8 mouse cellular contexts compared by ENCODE assay signal in genomic region chr17:31658468-31659185, GRCm38 (mm10). TPM values are rescaled to one million over a fixed set of nuclear protein-coding genes. Genes with fewer than 3 reads are reported as not detected.
DNase-seq lines count a peak whose midpoint lies in the region; ATAC-seq lines count a peak whose summit lies in the region.

U2af1 (minus strand) TSS chr17:31658892.

- peak; percentile 97 for DNase-seq in WW6 (ENCODE audit: low read depth, low spot score)
- peak; percentile 98 for DNase-seq in cerebellum, postnatal 4 days (ENCODE audit: low spot score in 2 of 2)
- DNase-seq in gastrocnemius, adult 18-20 months (ENCODE audit: low spot score): peak; percentile 98
- peak; percentile 99 for DNase-seq in left cerebral cortex, adult 18-20 months (ENCODE audit: low spot score in 2 of 2)
- peak; percentile 99 for DNase-seq in right cerebral cortex, adult 18-20 months
- peak; percentile 94 for DNase-seq in urinary bladder, postnatal 10 days (ENCODE audit: low spot score)

- H3K4me1 ChIP-seq in hindbrain, embryonic 16.5 days (ENCODE audit: control insufficient read depth, insufficient read depth, low read depth, low read length): peaks cover 8% of the 10 kb centered on the region

- peak within 1 kb of the TSS; percentile 93 for H3K9ac ChIP-seq in hindbrain, embryonic 16.5 days (ENCODE audit: low read depth, low read length)

- ATAC-seq in hindbrain, embryonic 16.5 days: peak; percentile 99

- H3K36me3 ChIP-seq in hindbrain, embryonic 16.5 days (ENCODE audit: control insufficient read depth, insufficient read depth, low read length): peaks cover 4% of the 10 kb centered on the region; the same call in 1 of the 2 replicates
- H3K36me3 ChIP-seq in macrophage (ENCODE audit: inconsistent target): peaks cover 14% of the 10 kb centered on the region

- H3K27ac ChIP-seq in hindbrain, embryonic 16.5 days (ENCODE audit: low read depth, low read length): peak within 1 kb of the TSS; percentile 93
- peak within 1 kb of the TSS; percentile 64 for H3K27ac ChIP-seq in macrophage

- H3K4me2 ChIP-seq in hindbrain, embryonic 16.5 days (ENCODE audit: low read length): peak within 1 kb of the TSS; percentile 96

- peaks cover 46% of the 10 kb centered on the region for H3K79me2 ChIP-seq in macrophage (ENCODE audit: inconsistent target)

- WGBS in hindbrain, embryonic 16.5 days: under 1% methylated on average over 75 of the region's 77 CpGs
- WGBS in macrophage (ENCODE audit: missing documents): under 1% methylated on average over 72 of the region's 77 CpGs

- peak within 1 kb of the TSS; percentile 68 for H3K4me3 ChIP-seq in hindbrain, embryonic 16.5 days (ENCODE audit: low read length)
- H3K4me3 ChIP-seq in macrophage (ENCODE audit: inconsistent target): peak within 1 kb of the TSS; percentile 88

- no peaks in the 10 kb centered on the region for H3K9me3 ChIP-seq in hindbrain, embryonic 16.5 days (ENCODE audit: control insufficient read depth, low read length)

- no peaks in the 10 kb centered on the region for H3K27me3 ChIP-seq in hindbrain, embryonic 16.5 days (replicated peaks; ENCODE audit: control insufficient read depth, insufficient read depth, low read length)

RNA-seq across cellular contexts. Expression of gene U2af1, which starts in this region (rescaled TPM):
- total RNA-seq in gastrocnemius, adult 18-20 months (2021): 10 to 100 TPM; 62.1 to 62.7 TPM
- polyA plus RNA-seq in hindbrain, embryonic 16.5 days (2015; fragmentation: Nextera tagmentation; extraction: Ambion mirVana): 158 and 175 TPM in 2 replicates
- 100 to 1,000 TPM; 118 to 119 TPM for total RNA-seq in left cerebral cortex, adult 18-20 months (2021)
- total RNA-seq in macrophage (2018; cell fraction: chromatin; rRNA removed): 100 to 1,000 TPM in 24 of 26 experiments, 10 to 100 TPM in 2; 84.8 to 208 (median 159) TPM
- total RNA-seq in macrophage (2018; cell fraction: cytosol; rRNA removed): 10 to 100 TPM; 43.9 to 74.0 (median 56.3) TPM
- 100 to 1,000 TPM in 7 of 26 experiments, 10 to 100 TPM in 19; 64.5 to 163 (median 88.8) TPM for total RNA-seq in macrophage (2018; cell fraction: nucleus; rRNA removed)
- 75.6 to 153 TPM (median 87.3 TPM) in 3 replicates for polyA plus RNA-seq in macrophage (2018)

Comparison
In these comparisons a context has a peak if more than half of its experiments do, and no peak if none do; other contexts are left out.
1. Peak in every context shown above with its lines: DNase-seq, ATAC-seq, H3K4me3 ChIP-seq and H3K27ac ChIP-seq.